Mouse (Mus musculus): ENCODE measurements around the gene Lgals4. TPM values are rescaled to one million over a fixed set of nuclear protein-coding genes. Genes with fewer than 3 reads are reported as not detected.

Lgals4 gene
- total and polyA plus RNA-seq, 2 experiments, result 11.0 to 16.4 TPM

DNA sequence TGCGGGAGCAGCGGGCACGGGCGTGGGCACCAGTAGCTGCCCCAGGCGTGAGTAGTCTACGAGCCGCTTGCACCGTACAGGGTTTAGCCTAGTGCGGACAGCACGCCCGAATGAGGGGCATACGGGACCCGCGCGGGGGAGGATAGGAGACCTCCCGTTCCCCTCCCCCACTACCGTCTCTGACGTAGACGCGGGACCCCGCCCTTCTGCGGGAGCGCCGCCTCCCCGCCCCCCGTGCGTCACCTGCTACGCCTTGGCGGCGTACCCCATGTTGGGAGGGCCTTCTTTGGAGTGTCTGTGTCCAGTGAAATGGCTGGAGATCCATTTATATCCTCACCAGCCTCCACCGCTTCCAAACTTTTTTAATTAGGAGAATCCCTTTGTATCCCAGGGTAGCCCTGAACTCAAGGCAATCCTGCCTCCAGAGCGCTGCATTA lies 24.7 kb upstream of the Lgals4 start:
- Histone ChIP-seq H3K9ac (ENCODE audit: low read depth, low read length) (peak overlapping the region; percentile 88), H3K79me2 (ENCODE audit: control insufficient read depth, insufficient read depth, low read length) (peaks cover 9% of the 10 kb centered on the region; the same call in 1 of the 2 replicates), H3K4me3 (ENCODE audit: insufficient read depth, low read depth, low read length) (peak overlapping the region; percentile 79), H3K4me1 (ENCODE audit: control insufficient read depth, insufficient read depth, low read length) (peaks cover 7% of the 10 kb centered on the region), H3K27ac (replicated peaks; ENCODE audit: insufficient read depth, low read depth, low read length) (peak overlapping the region; percentile 96), H3K27me3 (ENCODE audit: control insufficient read depth, insufficient read depth, low read length) (no peaks in the 10 kb centered on the region), H3K36me3 (ENCODE audit: control insufficient read depth, insufficient read depth, low read length) (peaks cover 15% of the 10 kb centered on the region)
- DNase-seq (ENCODE audit: extremely low read depth, low read depth, low spot score), result peak; percentile 77
- no peak for TF ChIP-seq CTCF (IDR thresholded peaks at IDR 0.05; ENCODE audit: low read depth, low read length)
- no peak for TF ChIP-seq POLR2A (IDR thresholded peaks at IDR 0.05; ENCODE audit: extremely low read depth, insufficient read depth, low read length)
- 0% methylated on average over 31 of the region's 32 CpGs for WGBS

DNA sequence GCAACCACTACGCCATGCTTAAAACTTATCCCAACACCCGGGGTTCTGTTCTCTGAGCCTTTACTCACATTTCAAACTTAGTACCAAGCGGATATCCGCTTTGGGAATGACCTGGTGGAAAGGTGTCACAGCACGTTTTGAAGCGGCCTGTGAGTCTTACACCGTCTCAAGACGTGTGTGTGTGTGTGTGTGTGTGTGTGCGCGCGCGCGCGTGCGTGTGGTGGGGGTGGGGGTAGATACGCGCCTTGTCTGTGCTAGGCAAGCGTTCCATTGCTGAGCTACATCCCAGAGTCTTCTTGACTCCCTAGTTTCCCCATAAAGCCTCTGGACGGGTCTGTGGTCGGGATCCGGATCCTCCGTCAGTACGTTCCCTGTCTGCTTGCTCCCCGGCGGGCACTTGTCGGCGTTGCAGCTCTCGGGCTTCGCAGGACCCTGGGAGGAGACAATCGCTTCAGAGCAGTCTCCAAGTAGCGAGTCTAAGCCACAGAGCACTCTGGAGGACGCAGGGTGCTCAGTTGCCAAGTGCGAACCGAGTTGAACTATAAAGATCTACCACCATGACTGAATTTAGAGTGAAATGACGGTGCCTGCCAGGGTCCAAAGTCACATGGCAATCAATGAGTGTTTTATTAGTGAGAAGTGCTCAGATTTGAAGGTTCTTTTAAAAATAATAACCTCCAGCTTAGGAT lies 24.1 kb upstream of the Lgals4 start:
- peak overlapping the region; percentile 72 for H3K9ac ChIP-seq (ENCODE audit: low read depth, low read length)
- TF ChIP-seq POLR2A (IDR thresholded peaks at IDR 0.05; ENCODE audit: extremely low read depth, insufficient read depth, low read length) (no peak), CTCF (IDR thresholded peaks at IDR 0.05; ENCODE audit: low read depth, low read length) (no peak)

DNA sequence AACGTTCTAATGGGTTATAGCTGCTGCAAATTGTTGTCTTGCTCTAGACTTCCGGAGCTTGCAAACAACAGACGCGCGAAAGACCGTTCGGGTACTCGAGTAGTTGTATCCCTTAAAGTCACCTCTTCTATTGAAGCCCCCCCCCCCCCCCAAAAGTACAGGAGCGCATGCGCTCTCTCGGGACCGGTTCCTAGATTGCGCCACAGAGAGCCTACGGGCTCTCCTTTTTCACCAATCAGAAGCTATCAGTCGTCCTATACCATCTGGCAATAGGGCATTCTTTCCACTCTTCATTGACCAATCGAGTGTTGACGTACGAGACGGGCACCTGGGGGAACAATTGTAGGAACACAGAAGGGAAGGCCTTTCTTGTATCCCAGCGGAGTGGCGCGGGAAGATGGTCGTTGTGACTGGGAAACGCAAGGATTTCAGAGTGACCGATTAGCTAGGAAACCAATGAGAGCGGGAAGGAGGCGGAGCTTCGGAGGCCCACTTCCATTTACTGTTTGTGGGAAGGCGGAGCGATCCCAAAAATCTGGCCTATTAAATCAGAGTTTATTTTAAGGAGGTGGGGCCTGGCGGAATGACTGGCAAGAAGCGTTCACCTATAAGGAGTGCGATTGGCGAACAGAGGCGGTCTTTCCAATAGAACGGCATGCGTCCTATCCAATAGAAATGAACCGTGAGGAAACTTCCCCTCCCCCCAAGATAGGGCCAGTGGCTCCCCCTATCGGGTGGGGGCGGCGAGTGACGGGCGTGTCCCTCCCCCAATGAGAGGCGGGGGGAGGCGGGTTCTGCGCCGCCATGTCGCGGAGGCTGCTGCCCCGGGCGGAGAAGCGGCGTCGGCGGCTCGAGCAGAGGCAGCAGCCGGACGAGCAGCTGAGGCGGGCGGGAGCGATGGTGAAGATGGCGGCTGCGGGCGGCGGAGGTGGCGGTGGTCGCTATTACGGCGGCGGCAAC lies 23.3 kb upstream of the Lgals4 start:
- DNase-seq (ENCODE audit: extremely low read depth, low read depth, low spot score), result peak; percentile 99
- under 1% methylated on average over 70 of the region's 70 CpGs for WGBS
- Histone ChIP-seq H3K27ac (replicated peaks; ENCODE audit: insufficient read depth, low read depth, low read length) (peak overlapping the region; percentile 96), H3K4me3 (ENCODE audit: insufficient read depth, low read depth, low read length) (peak overlapping the region; percentile 79), H3K4me1 (ENCODE audit: control insufficient read depth, insufficient read depth, low read length) (peaks cover 7% of the 10 kb centered on the region), H3K36me3 (ENCODE audit: control insufficient read depth, insufficient read depth, low read length) (peaks cover 29% of the 10 kb centered on the region), H3K27me3 (ENCODE audit: control insufficient read depth, insufficient read depth, low read length) (no peaks in the 10 kb centered on the region), H3K79me2 (ENCODE audit: control insufficient read depth, insufficient read depth, low read length) (peaks cover 13% of the 10 kb centered on the region; the same call in 1 of the 2 replicates), H3K9ac (ENCODE audit: low read depth, low read length) (peak overlapping the region; percentile 93)
- TF ChIP-seq POLR2A (IDR thresholded peaks at IDR 0.05; ENCODE audit: extremely low read depth, insufficient read depth, low read length), result peak; percentile 93
- TF ChIP-seq CTCF (IDR thresholded peaks at IDR 0.05; ENCODE audit: low read depth, low read length), result peak; percentile 48

More for the DNA sequence above, 24.1 kb upstream of the Lgals4 start:
- H3K27me3 ChIP-seq (ENCODE audit: control insufficient read depth, insufficient read depth, low read length), result no peaks in the 10 kb centered on the region
- peak overlapping the region; percentile 79 for H3K4me3 ChIP-seq (ENCODE audit: insufficient read depth, low read depth, low read length)
- WGBS, result under 1% methylated on average over 35 of the region's 35 CpGs
- H3K36me3 ChIP-seq (ENCODE audit: control insufficient read depth, insufficient read depth, low read length), result peaks cover 21% of the 10 kb centered on the region
- peaks cover 9% of the 10 kb centered on the region; the same call in 1 of the 2 replicates for H3K79me2 ChIP-seq (ENCODE audit: control insufficient read depth, insufficient read depth, low read length)
- H3K4me1 ChIP-seq (ENCODE audit: control insufficient read depth, insufficient read depth, low read length), result peaks cover 7% of the 10 kb centered on the region
- peak overlapping the region; percentile 96 for H3K27ac ChIP-seq (replicated peaks; ENCODE audit: insufficient read depth, low read depth, low read length)
- peak; percentile 71 for DNase-seq (ENCODE audit: extremely low read depth, low read depth, low spot score)

- peaks cover 7% of the 10 kb centered on the region for H3K4me1 ChIP-seq (ENCODE audit: control insufficient read depth, insufficient read depth, low read length)
- TF ChIP-seq CTCF (IDR thresholded peaks at IDR 0.05; ENCODE audit: low read depth, low read length) (no peak), POLR2A (IDR thresholded peaks at IDR 0.05; ENCODE audit: extremely low read depth, insufficient read depth, low read length) (no peak)
Measured at GRCm38 (mm10) chr7:28811228-28811627, 22.4 kb upstream of the Lgals4 start.

DNA sequence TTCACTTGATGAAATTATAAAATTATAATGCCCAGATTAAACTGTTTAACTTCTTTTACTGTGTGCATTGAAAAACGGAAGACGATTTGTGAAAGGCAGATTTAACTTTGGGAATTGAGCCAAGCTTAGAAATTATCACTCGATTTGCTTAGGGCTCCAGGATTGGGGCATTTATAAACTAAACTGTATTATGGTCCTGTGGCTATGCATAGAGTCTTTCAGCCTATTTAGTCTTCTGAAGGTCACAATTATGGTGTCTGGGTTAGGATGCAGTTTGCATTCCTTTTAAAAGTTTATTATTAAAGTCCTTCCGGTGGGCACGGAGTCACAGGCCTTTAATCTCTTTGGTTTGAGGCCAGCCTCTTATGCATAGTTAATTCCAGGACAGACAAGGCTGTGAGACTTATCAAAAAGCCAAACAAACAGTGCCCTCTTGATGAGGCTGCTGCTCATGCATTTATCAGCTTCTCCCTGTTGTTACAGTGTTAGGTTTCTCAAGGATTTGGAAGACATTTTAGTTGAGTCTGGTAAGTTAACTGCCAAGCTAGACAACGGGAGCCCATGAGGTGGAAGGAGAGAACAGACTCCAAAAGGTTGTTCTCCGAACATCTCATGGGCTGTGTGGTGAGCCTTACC lies 21.9 kb upstream of the Lgals4 start:
- Histone ChIP-seq H3K79me2 (ENCODE audit: control insufficient read depth, insufficient read depth, low read length) (peaks cover 18% of the 10 kb centered on the region; the same call in 1 of the 2 replicates), H3K9ac (ENCODE audit: low read depth, low read length) (peak overlapping the region; percentile 71), H3K4me3 (ENCODE audit: insufficient read depth, low read depth, low read length) (peak overlapping the region; percentile 73), H3K27me3 (ENCODE audit: control insufficient read depth, insufficient read depth, low read length) (no peaks in the 10 kb centered on the region), H3K36me3 (ENCODE audit: control insufficient read depth, insufficient read depth, low read length) (peaks cover 43% of the 10 kb centered on the region), H3K27ac (replicated peaks; ENCODE audit: insufficient read depth, low read depth, low read length) (peak overlapping the region; percentile 42; the same call in 1 of the 2 replicates), H3K4me1 (ENCODE audit: control insufficient read depth, insufficient read depth, low read length) (peaks cover 7% of the 10 kb centered on the region)
- WGBS, result 0% methylated on average over 7 of the region's 7 CpGs
- no peak for DNase-seq (ENCODE audit: extremely low read depth, low read depth, low spot score)
- TF ChIP-seq POLR2A (IDR thresholded peaks at IDR 0.05; ENCODE audit: extremely low read depth, insufficient read depth, low read length), result no peak
- TF ChIP-seq CTCF (IDR thresholded peaks at IDR 0.05; ENCODE audit: low read depth, low read length), result no peak

More at GRCm38 (mm10) chr7:28811228-28811627, 22.4 kb upstream of the Lgals4 start:
- peak; percentile 65 for DNase-seq (ENCODE audit: extremely low read depth, low read depth, low spot score)
- H3K27ac ChIP-seq (replicated peaks; ENCODE audit: insufficient read depth, low read depth, low read length), result peak overlapping the region; percentile 77
- H3K27me3 ChIP-seq (ENCODE audit: control insufficient read depth, insufficient read depth, low read length), result no peaks in the 10 kb centered on the region
- H3K4me3 ChIP-seq (ENCODE audit: insufficient read depth, low read depth, low read length), result peak overlapping the region; percentile 73
- peak overlapping the region; percentile 93 for H3K9ac ChIP-seq (ENCODE audit: low read depth, low read length)
- under 1% methylated on average over 40 of the region's 40 CpGs for WGBS
- H3K79me2 ChIP-seq (ENCODE audit: control insufficient read depth, insufficient read depth, low read length), result peaks cover 16% of the 10 kb centered on the region; the same call in 1 of the 2 replicates
- H3K36me3 ChIP-seq (ENCODE audit: control insufficient read depth, insufficient read depth, low read length), result peaks cover 37% of the 10 kb centered on the region

Measured in liver, adult 2 months (tissue).